Mouse (Mus musculus) hematopoietic stem cell, adult 5-6 weeks (primary cell): ENCODE measurements at regions not wholly inside any gene's neighbourhood (a gene's known extent, or its start where the extent isn't known, plus 50 kb on each side); places are given as distances from the start of the nearest gene placed in this dataset.
A peak's percentile ranks its signal among the peaks of the same experiment; 100 is the strongest.
"Not testable (repeated sequence)": the region's sequence is repeated elsewhere in the genome, so short reads cannot be mapped to it uniquely, and the experiment has no call there.

Source experiments
- ATAC-seq, 2 experiments: fragments of 125-278 bp in 1 of 2; replicated peaks in 1 of 2; 2 replicates each; pipeline ENCODE4 v1.8.0; 2016 to 2017; ENCODE audit warnings: inconsistent platforms in 2 of 2, mild to moderate bottlenecking in 2 of 2, moderate number of reproducible peaks in 2 of 2, low read depth in 1 of 2, moderate TSS enrichment in 1 of 2; ENCODE audit not compliant: low FRiP score in 2 of 2, poor library complexity in 2 of 2, severe bottlenecking in 2 of 2, insufficient read depth in 1 of 2, low TSS enrichment in 1 of 2

- peak; percentile 49 to 68; a peak in 3 of 4 replicates for ATAC-seq
Observed at GRCm38 (mm10) chr12:115622564-115623233, 424.8 kb upstream of the Zfp386 start.

GRCm38 (mm10) chr12:115624221-115624620, 423.3 kb upstream of the Zfp386 start:
- no peak; a peak in 1 of 4 replicates for ATAC-seq

- peak; percentile 51 to 53; a peak in 3 of 4 replicates for ATAC-seq
Observed at GRCm38 (mm10) chr12:115647599-115647998, 399.9 kb upstream of the Zfp386 start.

- ATAC-seq, result peak in 1 of 2 experiments; percentile 37; a peak in 2 of 4 replicates
Observed at GRCm38 (mm10) chr12:115648161-115648560, 399.4 kb upstream of the Zfp386 start.

DNA sequence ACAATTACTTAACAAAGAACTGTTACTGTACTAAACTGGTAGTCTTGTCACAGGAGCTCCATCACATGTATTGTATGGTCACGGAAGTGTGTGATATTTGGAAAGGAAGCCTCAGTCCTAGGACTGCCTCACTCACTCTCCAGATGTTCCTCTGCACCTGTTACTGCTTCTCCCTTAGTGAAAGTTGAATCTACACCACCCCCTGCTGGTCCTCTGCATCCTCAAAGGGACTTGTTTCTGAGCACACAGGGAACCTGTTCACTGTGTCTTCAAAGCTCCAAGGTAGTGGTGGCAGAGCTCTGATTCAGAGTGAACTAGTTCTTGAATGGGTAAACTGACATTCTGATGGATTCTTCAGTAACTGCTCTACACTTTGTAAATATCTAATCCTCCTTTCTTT, 391.7 kb upstream of the Zfp386 start:
- ATAC-seq, result no peak

- peak in 1 of 2 experiments; percentile 76; a peak in 3 of 4 replicates for ATAC-seq
Observed at GRCm38 (mm10) chr12:115664081-115664480, 383.4 kb upstream of the Zfp386 start.

DNA sequence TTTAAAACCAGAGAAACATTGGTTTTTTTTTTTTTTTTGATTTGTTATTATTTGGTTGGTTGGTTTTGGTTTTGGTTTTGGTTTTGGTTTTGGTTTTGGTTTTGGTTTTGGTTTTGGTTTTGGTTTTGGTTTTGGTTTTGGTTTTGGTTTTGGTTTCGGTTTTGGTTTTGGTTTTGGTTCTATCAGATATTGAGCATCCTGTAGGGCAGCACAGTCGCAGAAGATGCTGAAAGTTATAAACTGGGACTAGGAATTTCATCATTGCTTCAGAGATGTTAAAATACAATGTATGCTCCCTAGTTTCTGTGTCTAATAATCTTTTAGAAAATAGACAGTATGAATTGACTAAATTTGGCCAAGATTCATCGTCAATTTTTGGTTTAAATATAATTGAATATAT, 375.8 kb upstream of the Zfp386 start:
- not testable (repeated sequence) for ATAC-seq

DNA sequence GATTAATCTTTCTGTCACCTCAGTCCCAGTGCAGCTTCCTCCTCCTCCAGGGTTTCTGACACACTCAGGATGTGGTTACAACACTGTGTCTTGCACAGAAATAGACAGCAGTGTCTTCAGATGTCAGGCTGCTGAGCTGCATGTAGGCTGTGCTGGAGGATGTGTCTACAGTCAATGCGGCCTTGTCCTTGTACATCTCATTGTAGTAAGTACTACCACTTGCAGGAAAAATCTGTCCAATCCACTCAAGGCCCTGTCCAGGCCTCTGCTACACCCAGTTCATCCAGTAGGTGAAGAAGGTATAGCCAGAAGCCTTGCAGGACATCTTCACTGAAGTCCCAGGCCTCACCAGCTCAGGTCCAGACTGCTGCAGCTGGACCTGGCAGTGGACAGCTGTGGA, 355.7 kb upstream of the Zfp386 start:
- ATAC-seq, result peak in 1 of 2 experiments; percentile 10; a peak in 1 of 4 replicates

DNA sequence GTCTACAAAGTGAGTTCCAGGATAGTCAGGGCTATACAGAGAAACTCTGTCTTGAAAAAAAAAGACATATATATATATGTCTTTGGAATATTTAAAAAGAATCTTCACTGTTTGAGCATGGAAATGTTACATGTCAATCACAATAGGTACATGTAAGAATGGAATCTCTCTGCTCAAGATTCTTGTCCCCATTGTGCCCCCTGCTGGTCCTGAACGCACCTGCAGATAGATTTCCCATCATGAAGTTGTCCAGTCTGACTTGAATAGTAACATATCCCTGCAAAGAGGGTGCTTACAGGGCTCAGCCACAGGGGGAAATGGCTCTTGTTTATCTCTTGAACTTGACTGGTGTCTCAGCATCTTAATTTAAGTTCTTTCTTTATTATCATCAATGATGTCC, 337.7 kb upstream of the Zfp386 start:
- not testable (repeated sequence) for ATAC-seq

DNA sequence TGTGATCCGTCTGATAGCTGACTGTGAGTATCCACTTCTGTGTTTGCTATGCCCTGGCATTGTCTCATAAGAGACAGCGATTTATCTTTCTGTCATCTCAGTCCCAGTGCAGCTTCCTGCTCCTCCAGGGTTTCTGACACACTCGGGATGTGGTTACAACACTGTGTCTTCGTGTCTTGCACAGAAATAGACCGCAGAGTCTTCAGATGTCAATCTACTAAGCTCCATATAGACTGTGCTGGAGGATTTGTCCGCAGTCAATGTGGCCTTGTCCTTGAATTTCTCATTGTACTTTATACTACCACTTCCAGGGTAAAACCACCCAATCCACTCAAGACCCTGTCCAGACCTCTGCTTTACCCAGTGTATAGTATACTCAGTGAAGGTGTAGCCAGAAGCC, 305.5 kb upstream of the Zfp386 start:
- peak in 1 of 2 experiments; percentile 45; a peak in 3 of 4 replicates for ATAC-seq

GRCm38 (mm10) chr12:115749586-115749985, 297.9 kb upstream of the Zfp386 start:
- not testable (repeated sequence) for ATAC-seq

DNA sequence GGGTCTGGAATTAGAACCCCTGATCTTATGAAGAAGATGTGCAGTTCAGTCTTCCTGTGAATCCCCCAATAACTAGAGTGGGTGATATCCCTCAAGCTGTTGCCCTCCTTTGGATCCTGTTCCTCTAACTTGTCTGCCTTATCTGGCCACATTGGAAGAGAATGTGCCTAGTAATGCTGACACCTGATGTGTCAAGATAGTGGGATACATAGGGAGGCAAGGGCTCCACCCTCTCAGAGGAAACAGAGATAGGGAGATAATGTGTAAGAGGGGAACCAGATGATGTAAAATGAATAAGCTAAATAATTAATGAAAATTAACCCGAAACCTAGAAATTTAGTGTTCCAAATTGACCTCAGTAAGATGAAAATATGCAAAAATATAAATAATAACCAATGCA, 294.4 kb upstream of the Zfp386 start:
- ATAC-seq, result not testable (repeated sequence)

DNA sequence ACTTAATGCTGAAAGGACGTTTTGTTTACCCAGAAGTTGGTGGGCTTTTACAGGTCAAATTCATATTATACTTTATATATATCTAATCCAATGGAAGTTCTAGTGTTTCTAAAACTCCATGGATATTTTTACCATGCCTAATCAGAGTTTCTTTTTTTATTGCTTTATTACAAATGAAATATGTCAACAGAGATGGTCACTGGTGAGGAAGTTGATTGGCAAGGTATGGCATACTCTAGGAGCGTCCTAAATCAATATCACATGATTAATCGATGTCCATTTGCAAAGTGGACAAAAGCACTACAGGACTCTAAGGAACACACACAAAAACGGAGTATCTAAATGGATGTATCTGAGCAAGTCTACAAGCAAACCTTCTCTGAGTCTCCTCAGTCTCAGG, 290.0 kb upstream of the Zfp386 start:
- not testable (repeated sequence) for ATAC-seq

- not testable (repeated sequence) for ATAC-seq
Observed at GRCm38 (mm10) chr12:115759041-115759440, 288.5 kb upstream of the Zfp386 start.

DNA sequence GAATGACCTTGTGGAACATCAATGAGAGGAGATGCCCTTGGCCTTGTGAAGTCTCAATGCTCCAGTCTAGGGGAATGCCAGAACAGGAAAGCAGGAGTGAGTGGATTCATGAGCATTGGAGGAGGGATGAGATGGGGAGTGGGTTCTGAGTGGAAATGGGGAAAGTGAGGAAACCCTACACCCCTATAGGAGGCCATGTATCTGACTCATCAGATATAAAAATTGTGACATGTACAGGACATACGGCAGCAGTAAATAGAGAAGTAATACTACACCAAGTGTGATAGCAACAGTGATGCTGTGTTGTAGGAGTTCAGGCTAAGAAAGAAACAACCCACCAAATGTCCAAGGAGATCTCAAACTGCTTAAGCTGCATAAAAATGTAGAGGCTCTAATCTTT, 285.8 kb upstream of the Zfp386 start:
- not testable (repeated sequence) for ATAC-seq

- peak; percentile 81 to 84; a peak in 3 of 4 replicates for ATAC-seq
Observed at GRCm38 (mm10) chr12:115764939-115765479, 282.5 kb upstream of the Zfp386 start.

DNA sequence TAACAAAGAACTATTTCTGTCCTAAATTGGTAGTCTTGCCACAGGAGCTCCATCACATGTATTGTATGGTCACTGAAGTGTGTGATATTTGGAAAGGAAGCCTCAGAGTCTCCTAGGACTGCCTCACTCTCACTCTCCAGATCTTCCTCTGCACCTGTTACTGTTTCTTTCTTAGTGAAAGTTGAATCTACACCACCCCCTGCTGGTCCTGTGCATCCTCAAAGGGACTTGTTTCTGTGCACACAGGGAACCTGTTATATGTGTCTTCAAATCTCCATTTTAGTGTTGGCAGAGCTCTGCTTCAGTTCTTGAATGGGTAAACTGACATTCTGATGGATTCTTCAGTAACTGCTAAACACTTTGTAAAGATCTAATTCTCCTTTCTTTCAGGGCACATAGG, 276.3 kb upstream of the Zfp386 start:
- ATAC-seq, result not testable (repeated sequence)

DNA sequence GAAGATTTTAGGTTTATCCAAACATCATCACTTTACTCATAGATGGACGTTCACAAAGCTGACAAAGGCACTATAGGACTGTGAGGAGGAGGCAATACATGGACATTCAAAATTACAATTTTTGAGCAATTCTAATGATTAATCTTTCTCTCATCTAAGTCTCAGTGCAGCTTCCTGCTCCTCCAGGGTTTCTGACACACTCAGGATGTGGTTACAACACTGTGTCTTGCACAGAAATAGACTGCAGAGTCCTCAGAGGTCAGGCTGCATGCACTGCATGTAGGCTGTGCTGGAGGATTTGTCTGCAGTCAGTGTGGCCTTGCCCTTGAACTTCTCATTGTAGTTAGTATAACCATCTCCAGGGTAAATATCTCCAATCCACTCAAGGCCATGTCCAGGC, 257.2 kb upstream of the Zfp386 start:
- ATAC-seq, result not testable (repeated sequence)

GRCm38 (mm10) chr12:115802499-115802898, 245.0 kb upstream of the Zfp386 start:
- ATAC-seq, result not testable (repeated sequence)
